Mouse (Mus musculus): ENCODE measurements around the gene Ugt1a9.
"Not testable (repeated sequence)": the region's sequence is repeated elsewhere in the genome, so short reads cannot be mapped to it uniquely, and the experiment has no call there.

- TF ChIP-seq CTCF (IDR thresholded peaks at IDR 0.05; ENCODE audit: low read depth, low read length); POLR2A (IDR thresholded peaks at IDR 0.05; ENCODE audit: insufficient read depth, low read length): not testable (repeated sequence)
These were observed 63.9 kb downstream of the Ugt1a9 start, which contains the start of gene Ugt1a6a for GRCm38 (mm10) chr1:88134457-88135011.

Data from ES-Bruce4 (cell line).